Mouse (Mus musculus) cerebellum, postnatal 4 days (tissue): ENCODE results near the gene Khdrbs1.
A peak's percentile ranks its signal among the peaks of the same experiment; 100 is the strongest.
"Not testable (repeated sequence)": the region's sequence is repeated elsewhere in the genome, so short reads cannot be mapped to it uniquely, and the experiment has no call there.

Source experiments
- DNase-seq, 2 experiments: peaks; one replicate each; pipeline ENCODE4 v3.0.0; 2022; ENCODE audit warnings: low spot score in 2 of 2, mixed read lengths in 1 of 2

The Khdrbs1 gene

DNA sequence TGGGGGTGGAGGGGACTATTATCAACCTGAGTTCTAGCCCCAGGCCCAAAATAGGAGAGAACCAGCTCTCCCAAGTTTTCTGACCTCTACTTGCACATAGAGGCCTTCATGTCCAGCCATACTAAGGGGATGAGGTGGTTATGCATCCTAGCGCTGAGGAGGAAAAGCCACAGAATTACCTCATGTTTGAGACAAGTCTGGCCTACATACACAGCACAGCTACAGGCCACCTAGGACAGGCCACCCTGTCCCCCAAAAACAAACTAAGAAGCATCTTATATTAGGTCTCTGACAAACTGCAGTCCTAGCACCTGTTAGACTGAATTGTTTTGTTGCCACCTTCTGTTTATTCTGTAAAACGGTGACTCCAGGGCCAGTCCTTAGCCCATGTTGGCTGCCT lies 1.4 kb upstream of the Khdrbs1 start:
- peak in 1 of 2 experiments; percentile 3 for DNase-seq

DNA sequence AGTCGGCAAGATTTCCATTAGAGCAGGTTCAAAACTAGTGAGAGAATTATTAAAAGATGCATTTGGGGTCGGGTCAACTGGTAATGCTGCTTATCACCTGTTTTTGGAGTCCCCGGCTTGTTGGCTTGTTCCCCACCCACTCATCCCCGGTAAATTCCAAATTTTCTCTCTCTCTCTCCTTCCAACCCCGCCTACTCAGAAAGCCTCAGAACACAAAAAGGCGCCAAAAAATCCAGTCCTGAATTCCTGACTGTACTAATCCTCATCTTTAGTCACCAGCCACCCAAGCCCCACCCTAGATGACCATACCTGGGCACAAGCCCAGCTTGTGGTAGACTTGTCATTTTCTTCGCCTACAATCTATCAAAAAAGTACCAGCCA lies 897 bp upstream of the Khdrbs1 start:
- no peak for DNase-seq

DNA sequence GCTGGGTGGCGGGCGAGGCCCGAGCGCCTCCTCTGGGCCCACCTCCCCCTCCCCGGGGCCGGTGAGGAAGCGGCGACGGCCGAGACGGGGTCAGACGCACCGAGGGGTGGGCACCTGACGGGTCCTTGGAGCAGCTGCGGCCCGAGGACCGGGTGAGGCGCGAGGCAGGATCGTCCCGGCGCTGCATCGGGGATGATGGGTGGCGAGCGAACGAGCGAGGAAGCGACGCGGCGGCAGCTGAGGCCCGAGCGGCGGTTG lies 200 bp downstream of the Khdrbs1 start:
- no peak for DNase-seq

DNA sequence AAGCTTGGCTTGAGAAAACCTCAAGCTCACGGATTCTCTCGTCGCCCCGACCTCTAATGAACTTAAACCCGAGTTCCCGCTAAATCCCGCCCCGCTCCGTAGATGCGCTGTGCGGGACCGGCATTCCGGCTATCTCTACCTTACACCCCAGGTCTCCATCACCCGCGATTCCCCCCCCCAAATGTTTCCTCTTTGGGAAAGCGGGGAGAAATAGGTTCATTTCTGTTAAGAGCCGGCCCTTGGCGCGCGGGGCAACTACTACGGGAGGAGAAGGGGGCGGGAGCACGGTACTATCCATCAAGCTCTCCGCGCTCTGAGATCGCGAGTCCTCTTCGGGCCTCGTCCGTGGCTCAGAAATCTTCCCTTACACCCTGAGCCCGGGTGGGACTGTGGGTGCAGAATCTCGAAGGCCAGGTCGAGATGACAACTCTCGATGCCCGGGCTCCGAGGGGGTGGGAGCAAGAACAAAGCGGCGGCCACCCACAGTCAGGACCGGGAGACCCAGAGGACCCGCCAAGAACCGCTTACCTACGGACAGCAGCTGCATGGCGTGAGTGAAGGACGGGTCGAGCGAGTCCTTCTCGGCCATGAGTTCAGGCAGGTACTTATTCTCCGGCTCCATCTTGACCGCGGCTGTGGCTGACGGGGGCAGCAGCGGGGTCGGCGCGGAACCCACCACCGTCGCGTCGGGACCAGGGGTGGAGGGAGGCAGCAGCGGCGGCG lies 691 bp downstream of the Khdrbs1 start:
- peak in 1 of 2 experiments; percentile 38 for DNase-seq

DNA sequence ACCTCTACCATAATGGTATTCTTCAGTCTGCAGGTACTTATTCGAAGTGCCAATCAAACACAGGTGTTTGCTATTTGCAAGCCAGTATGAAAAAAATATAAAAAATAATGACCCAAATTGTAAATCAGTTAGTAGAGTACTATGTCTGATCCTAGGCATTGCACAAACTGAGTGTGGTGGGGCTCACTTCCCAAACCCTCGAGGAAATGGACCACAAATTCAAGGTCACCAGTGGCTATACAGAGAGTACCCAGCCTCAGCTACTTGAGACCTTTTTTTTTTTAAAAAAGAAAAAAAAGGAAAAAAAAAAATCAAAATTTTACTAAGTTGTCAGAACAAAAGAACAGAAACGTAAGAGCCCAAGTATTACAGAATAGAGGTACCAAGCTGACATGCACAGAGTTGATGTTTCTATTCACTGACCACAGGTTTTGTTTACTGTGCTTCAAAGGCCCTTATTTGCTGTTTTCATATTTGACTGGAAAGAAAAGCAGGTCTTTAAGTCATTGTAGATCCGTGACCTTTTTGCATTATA lies 2.9 kb downstream of the Khdrbs1 start:
- no peak for DNase-seq

DNA sequence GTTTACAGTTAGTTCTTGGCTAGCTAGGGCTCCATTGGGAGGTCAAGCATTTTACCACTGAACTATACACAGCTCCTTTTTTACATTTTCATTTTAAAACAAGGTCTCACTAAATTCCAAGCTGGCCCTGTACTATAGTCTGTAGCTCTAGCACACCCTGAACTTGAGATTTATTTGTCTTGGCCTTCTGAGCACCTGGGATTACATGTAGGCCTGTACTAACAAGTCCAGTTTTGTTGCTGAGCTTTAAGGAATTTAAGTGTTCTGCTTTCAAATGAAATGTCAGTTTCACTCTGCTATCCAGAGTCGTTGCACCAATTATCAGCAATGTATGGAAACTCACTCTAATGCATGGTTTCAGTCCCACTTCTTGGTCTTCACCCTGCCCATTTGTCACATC lies 5.9 kb downstream of the Khdrbs1 start:
- no peak for DNase-seq

DNA sequence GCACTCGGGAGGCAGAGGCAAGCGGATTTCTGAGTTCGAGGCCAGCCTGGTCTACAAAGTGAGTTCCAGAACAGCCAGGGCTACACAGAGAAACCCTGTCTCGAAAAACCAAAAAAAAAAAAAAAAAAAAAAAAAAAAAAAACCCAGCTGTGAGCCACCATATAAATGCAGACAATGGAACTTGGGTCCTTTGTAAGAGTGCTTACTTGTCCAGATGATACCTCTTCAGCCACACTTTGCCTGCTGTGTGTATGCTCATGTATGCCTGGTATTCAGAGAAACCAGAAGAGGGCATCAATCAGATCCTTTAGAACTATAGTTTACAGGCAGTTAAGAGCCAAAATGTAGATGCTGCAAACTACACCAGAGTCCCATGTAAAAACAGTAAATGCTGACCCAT lies 6.6 kb downstream of the Khdrbs1 start:
- DNase-seq, result not testable (repeated sequence)

DNA sequence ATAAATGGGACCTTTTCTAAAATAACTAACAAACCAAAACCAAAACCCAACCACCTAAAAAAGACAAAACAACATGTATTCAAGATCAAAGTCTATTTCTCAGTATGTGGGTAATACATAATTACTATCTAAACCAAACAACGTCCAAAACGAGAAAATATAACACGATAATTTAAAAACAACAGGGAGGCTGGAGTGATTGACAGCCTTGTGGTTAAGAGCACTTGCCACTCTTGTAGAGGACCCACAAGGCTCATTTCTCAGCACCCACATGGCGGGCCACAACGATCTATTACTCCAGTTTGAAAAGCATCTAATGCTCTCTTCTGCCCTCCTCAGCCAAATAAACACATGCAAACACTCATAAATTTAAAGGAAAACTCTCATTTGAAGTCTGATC lies 10.7 kb downstream of the Khdrbs1 start:
- DNase-seq, result no peak

DNA sequence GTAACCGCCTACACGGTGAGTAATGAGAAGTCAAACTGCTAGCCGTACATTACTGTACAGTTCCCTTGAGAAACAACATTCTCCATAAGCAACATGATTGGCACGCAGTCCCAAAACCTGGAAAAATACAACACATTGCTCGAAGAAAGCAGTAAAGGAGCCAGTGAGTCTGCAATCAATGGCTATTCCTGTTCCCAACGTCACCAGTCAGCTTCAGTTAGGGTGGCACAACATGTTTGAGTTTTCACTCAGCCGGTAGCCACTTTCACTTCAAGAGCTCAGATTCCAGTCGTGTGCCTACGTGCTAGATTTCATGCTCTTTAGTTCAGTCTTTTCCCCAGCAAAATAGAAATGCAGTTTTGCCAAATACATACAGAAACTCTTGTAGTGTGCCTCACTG lies 25.8 kb downstream of the Khdrbs1 start:
- no peak for DNase-seq

DNA sequence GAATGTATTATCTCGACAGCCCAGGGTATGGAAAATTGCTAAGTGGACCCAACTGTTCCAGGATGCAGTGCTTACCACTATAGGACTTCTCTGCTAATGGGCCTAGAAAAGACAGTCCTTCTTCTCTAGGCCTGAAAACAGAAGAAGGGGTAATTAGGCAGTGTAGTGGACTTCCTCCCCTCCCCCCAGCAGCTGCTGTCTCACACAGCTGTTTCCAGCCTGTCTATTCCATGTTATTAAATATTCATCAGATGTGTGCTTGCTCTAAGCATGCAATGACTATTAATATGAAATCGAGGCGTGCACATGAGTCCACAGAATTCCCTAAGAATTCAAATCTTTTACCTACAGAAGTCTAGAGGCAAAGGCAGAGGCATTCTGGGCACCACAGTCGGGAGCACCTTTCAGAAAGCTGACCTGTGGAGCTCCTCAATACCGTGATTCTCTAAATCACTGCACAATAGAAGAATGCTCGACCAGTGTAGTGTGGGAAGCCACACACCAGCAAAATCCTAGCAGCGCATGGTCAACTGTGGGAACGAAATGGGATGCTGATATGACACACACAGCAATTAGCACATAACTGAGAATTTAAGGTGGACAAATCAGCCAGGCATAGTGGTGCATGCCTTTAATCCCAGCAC lies 32.5 kb downstream of the Khdrbs1 start:
- no peak for DNase-seq

DNA sequence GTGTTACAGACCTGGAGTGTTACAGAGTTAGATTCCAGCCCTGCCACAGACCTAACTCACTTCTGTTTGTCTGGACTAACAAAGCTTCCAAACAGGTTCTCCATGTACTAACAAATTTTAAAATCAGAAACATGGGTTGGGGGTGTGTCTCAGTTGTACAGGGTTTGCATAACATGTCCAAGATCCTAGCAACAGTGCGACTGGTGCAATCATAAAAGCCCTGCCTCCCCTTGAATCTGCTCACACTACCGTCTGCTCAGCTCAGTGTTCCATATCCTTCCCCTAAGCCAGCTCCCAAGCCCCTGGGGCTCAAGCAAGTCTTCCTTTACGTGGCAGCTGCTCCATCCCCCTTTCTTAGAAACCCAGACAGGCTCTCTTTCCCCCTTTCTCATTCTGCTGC lies 35.4 kb downstream of the Khdrbs1 start:
- DNase-seq, result no peak

DNA sequence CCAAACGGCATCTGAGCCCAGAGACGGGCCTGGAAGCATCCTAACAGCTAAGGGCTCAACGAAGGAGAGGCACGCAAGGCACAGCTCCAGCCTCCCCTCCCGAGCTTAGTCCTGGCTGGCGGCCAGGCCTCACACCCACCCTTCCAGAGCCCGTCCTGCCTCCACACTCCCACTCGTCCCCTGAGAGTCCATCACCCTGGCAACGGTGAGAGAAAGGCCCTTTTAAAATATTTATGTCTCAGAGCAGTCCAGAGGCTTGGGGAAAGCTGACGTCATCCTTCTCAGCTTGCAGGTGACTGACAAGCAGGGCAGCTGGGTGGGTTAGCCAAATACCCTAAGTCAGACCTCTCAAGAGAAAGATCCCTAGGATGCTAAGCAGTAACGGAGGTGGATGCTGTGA lies 39.6 kb downstream of the Khdrbs1 start:
- peak; percentile 51 to 71 for DNase-seq

DNA sequence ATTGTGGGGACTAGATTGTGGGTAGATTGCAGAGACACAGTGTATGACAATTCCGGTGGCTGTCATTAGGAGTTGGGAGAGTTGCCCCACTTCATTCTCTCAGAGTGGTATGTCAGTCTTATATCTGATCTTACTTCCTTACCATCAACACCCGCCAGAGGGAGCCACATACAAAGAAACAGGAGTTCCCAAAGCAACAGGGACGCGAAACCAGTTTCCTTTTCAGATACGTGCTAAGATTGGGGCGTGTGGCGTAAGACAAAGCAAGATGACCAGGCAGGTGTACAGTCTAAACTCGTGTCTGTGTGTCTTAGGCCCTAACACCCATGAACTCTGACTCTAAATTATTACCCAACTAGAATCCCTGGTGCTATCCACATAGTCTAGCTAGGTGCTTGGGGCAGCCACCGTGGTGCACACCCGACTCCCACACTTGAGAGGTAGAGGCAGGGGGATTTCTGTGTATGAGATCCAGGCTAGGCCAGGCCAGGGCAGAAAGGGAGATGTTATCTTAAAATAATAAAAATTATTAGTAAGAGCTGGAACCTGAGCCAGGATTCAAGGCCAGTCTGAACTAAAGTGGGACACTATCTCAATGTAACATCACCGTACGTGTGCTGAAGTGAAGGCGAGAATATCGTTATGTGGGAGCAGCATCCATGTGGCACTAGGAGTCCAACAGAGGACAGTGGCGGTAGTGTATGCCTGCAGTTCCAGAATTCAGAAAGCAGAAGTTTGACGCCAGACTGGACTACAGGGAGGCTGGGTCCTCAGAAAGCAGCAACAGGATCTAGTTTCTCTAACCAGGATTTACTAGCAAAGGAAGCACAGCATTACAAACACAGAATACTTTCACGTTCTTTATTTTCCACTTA lies 40.4 kb downstream of the Khdrbs1 start:
- peak; percentile 76 to 91 for DNase-seq

DNA sequence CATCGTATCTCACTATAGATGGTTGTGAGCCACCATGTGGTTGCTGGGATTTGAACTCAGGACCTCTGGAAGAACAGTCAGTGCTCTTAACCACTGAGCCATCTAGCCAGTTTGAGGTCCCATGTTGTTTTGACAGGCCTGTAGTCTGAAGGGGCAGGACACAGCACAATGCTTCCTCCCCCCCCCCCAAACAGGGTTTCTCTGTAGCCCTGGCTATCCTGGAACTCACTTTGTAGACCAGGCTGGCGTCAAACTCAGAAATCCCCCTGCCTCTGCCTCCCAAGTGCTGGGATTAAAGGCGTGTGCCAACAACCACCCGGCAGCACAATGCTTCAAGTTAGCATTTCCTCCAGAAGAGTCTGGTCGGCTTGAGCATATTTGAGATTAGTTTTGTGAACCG lies 41.4 kb downstream of the Khdrbs1 start:
- DNase-seq, result not testable (repeated sequence)

DNA sequence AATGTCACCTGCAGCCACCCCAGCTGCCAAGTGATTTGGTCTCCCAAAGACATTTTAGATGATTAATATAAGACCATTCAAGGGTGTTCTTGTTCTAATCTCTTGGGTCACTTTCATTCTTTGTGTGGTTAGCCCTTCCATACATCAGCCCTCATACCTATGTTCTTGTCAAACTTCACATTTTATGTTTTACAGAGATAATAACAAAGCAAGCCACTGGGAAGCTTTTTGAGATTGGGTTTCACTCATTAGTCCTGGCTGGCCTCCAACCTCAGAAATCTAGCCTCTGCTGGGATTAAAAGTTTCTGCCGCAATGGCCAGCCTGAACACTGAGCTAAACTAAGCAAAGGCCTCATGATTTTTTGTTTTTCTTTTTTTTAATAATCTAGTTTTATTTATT lies 41.9 kb downstream of the Khdrbs1 start:
- DNase-seq, result no peak

DNA sequence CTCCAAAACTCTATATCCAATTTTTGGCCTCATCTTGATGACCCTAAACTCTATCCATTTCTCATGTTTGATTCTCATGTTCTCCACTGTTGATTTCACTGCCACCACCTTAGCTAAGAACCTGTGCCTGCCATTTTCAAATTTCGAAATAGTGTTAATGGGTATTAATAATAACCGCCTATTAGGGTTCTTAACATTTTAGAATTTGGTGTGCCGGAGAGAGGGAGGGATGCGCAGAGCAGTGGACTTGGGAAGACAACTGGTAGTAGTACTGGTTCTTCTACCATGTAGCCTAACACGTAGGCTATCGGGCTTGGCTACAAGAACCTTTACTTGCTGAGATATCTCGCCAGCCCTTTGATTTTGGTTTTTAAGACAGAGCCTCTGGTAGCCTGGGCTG lies 44.9 kb downstream of the Khdrbs1 start:
- DNase-seq, result no peak

DNA sequence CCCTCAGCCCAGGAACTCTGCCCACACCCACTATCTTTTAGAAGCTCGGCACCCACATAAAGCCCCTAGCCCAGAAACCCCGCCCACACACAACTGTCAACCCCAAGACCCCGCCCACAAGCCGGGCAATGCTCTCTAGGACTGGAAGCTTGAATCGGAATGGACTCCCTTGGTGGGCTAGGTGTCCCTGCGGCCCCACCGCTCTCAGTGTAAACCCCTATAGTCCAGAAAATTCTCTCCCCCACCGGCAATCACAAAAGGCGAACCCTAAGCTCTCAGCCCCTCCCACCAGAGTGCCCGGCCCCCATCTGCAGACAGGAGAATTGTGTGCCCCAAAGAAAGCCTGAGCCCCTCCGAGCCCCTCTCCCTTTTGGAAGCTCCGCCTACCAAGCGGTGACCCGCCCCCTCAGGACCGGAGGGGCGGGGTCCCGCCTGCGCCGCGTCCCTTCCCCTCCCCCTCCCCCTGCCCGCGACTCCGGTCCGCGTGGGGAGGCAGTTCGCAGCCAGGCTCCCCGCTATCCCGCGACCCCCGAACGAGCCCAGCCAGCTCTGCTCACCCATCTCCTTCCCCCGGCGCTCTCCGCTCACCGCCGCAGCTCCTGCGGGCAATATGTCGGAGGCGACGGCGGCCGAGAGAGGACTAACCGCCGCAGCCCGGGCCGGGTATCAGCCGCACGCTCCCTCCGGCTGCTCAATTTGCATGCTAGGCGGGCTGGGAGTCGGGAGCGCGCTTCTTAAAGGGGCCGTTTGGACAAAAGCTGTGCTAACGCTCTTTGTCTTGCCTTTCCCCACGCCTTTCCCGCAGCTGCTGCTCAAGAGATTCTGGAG lies 45.7 kb downstream of the Khdrbs1 start, which contains the start of gene Tmem39b:
TSS of gene Tmem39b (minus strand) at position 681 of the 828 bp plus-strand sequence.
- DNase-seq, result peak; percentile 74 to 89

DNA sequence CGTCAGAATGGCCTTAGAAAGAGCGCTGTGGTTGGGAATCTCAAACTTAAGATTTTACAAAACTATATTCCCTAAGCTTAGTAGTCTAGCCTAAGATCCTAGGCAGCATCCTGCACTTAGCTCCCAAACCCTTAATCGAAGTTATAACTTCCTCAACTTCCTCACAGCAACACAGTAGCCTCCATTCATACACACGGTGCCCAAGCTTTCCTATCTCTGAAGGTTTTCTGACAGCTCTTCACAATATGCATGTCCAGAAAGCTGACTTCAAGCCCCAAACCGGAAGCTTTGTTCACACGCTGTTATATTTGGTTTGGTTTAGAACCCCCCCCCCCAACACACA lies 46.3 kb downstream of the Khdrbs1 start:
- DNase-seq, result no peak

DNA sequence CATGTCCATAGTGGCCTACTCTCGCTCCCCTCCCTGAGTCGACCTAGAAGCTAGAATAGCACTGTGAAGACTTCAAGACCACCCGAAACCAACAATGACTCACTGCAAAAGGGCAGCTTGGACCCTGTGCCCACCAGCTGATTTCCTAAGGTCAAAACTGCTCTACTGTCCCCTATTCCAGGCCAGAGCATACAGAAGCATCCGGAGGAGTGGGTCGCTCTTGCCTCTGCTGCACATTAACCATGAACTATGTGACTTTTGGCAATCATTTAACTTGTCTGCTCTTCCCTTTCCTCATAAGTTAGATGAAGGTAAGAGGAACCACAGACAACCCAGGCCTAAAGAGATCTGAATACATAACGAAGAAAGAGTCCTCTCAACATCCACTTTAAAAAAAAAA lies 57.6 kb downstream of the Khdrbs1 start:
- no peak for DNase-seq

DNA sequence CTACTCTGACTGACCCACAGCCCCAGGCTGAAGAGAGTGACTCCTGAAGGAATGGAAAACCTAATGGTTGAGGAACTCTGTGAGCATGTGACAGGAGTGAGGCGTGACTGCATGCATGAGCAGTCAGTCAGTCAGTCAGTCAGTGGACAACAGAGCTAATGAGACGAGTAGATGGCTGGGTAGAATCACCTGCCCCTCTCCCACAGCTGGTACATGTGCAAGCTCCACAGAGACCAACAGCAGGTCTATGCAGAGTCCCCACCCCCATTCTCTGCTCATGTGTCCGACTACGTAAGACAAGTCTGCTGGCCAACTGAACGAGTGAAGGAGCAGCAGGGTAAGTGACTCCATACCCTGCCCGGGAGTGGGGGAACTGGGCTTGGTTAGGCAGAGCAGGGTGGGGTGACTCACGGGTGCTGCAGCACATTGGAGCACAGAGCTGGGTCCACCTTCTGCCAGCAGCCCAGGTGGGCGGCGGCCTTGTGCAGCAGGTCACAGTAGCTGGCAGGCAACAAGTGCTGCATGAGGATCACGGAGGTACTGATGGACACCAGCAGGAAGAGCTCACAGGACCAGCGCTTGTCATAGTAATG lies 58.1 kb downstream of the Khdrbs1 start:
- no peak for DNase-seq

DNA sequence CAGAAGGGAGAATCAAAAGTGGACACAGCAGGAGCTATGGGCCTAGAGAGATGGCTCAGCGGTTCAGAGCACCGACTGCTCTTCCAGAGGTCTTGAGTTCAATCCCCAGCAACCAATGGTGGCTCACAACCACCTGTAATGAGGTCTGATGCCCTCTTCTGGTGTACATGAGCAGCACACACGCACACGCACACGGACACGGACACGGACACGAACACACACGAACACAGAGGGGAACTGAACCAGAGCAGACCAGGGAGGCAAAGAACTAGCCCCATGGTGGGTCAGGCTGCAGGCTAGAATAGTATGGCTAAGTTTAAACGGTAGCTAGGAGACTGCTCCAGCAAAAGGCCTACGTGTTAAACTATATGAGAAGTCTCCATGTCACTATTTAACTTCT lies 60.3 kb downstream of the Khdrbs1 start:
- DNase-seq, result no peak
